Mouse (Mus musculus): ENCODE data around the gene Cxcl17. TPM values are rescaled to one million over a fixed set of nuclear protein-coding genes. Genes with fewer than 3 reads are reported as not detected.
"Not testable (repeated sequence)": the region's sequence is repeated elsewhere in the genome, so short reads cannot be mapped to it uniquely, and the experiment has no call there.

The Cxcl17 gene
- polyA plus RNA-seq, 1 experiment from 2014 or later: 0.28 TPM

DNA sequence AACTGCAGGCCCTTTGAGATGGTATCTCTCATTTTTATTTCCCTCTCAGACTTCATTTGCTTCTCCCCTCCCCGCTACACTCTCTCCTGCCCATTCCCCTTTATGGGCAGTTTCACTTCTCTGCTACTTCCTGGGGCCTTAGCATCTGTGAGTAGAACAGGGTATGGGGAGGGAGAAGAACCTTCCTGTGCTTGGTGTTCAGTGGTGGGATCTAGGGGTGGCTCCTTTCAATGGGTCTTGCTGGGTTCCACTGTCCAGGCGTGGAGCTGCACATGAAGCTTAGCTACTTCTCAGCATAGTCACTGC, 22.8 kb upstream of the Cxcl17 start:
- Histone ChIP-seq H3K27me3 (no peaks in the 10 kb centered on the region), H3K4me3 (no peak overlapping the region), H3K9me3 (replicated peaks) (no peaks in the 10 kb centered on the region), H3K27ac (no peak overlapping the region; the same call in 1 of the 2 replicates), H3K9ac (no peak overlapping the region), H3K36me3 (no peaks in the 10 kb centered on the region), H3K4me1 (replicated peaks) (0 out of 2 replicates have a peak, but pooled peaks cover 4% of the 10 kb centered on the region), H3K4me2 (no peak overlapping the region)
- ATAC-seq (replicated peaks; ENCODE audit: insufficient number of reproducible peaks, insufficient read depth, low FRiP score, low read depth): no peak
- WGBS: 70% methylated on average over 2 of the region's 2 CpGs

DNA sequence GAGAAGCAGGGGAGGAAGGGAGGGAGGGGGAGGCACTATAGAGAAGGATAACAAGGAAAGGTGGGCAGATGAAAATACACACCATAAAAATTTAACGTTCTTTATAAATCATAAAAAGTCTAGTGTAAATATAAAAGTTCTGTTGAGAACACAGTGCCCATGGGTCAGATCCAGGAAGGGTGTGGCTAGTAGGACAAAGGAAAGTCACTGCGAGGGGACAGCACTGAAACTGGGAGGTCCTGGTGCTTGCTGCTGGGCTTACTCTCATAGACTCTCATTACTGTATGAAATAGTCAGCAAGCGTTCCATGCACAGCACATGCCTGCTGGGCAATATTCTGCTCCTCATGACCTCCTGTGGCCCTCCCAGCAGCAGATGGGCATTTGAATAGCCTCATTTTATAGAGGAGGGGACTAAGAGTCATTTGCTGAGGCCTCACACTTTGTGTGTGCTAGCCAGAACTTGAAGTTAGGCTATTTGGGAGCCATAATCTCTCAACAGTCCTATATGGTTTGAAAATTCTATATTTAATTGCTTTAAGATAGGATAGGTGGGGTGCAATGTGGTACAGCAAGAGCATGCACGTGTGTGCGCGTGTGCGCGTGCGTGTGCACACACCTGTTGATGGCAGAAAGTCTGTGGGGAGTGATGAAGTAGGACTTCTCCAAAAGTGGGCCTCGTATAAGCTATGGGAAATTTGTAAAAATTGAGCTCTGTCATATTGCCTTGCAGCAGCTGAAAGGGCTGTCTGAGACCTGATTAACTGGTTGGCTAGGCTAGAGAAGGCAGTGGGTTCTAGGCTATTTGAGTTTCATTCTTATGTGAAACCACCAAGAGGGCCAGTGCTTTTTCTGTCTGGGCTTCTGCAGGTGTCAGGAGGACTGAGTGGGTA, 22.2 kb upstream of the Cxcl17 start:
- no peak for ATAC-seq (replicated peaks; ENCODE audit: insufficient number of reproducible peaks, insufficient read depth, low FRiP score, low read depth)
- Histone ChIP-seq H3K9ac (no peak overlapping the region), H3K4me2 (no peak overlapping the region), H3K36me3 (no peaks in the 10 kb centered on the region), H3K4me3 (no peak overlapping the region), H3K27ac (no peak overlapping the region), H3K4me1 (replicated peaks) (0 out of 2 replicates have a peak, but pooled peaks cover 4% of the 10 kb centered on the region), H3K9me3 (replicated peaks) (no peaks in the 10 kb centered on the region), H3K27me3 (no peaks in the 10 kb centered on the region)
- WGBS: 83% methylated on average over 10 of the region's 10 CpGs

DNA sequence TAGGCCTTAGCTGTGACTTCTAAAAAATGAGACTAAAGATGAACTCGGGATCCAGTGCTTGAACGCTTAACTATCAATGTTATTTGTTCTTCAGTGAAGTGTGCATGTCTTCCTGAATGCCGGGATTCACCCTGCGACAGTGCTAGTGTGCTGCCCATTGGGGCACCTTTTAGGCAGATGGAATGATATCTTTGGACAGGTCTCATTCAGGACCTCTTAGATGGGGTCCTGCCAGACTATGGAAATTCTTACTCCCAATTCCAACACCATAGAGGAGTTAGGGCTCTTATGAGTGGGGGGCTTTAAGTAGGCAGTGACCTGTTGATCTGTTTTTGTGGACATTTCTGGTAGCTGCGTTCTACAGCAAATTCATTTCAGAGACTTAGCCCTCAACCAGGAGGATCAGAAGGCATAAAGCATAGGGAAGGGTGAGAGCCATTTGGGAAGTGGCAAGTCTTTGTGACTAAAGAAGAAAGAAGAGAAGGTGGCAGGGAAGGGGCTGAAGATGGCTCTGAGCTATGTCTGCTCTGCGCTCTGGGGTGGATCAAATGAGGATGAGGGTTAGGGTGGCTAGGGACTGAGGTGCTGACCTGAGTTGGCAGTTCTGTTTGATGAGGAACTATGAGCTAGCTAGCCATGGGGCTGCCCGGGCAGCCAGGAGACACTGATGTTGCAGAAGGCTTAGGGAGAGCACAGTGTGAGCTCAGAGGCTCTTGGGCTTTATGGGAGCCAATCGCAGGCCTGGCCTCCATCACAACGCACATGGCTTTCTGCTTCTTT, 21.3 kb upstream of the Cxcl17 start:
- H3K27me3 ChIP-seq: no peaks in the 10 kb centered on the region
- H3K9me3 ChIP-seq (replicated peaks): no peaks in the 10 kb centered on the region
- no peak for ATAC-seq (replicated peaks; ENCODE audit: insufficient number of reproducible peaks, insufficient read depth, low FRiP score, low read depth)
- no peaks in the 10 kb centered on the region for H3K36me3 ChIP-seq
- WGBS: 84% methylated on average over 9 of the region's 9 CpGs
- 0 out of 2 replicates have a peak, but pooled peaks cover 4% of the 10 kb centered on the region for H3K4me1 ChIP-seq (replicated peaks)
- H3K9ac ChIP-seq: no peak overlapping the region
- peak overlapping the region; percentile 26 for H3K27ac ChIP-seq
- no peak overlapping the region for H3K4me2 ChIP-seq
- H3K4me3 ChIP-seq: no peak overlapping the region

DNA sequence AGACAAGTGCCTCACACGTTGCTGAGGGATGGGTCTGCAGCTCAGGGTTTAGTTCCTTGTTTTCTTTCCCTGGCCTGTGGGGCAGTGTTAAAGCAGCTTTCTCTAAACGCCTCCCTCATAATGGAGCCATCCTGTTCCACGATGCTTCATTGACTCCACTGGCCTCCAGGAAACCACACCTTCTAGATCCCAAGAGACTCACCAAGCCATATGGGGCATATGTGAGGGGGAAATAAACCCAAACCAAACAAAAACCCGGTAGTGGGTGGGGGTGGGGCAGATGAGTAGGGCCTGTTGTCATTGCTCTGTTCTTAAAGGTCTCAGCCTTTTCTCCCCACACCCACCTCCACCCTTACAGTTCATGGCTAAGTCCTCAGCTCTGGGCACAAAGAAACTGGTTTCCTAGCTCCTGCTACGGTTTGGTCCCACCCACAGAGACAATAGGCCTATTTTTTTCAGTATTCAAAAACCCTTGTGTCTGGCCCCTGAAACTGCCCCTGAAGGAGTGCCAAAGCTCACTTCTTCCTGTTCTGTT, 20.4 kb upstream of the Cxcl17 start:
- H3K27me3 ChIP-seq: no peaks in the 10 kb centered on the region
- peak; percentile 50 for ATAC-seq (replicated peaks; ENCODE audit: insufficient number of reproducible peaks, insufficient read depth, low FRiP score, low read depth)
- no peak overlapping the region for H3K4me3 ChIP-seq
- no peak overlapping the region for H3K4me2 ChIP-seq
- 21% methylated on average over 5 of the region's 5 CpGs for WGBS
- H3K4me1 ChIP-seq (replicated peaks): 0 out of 2 replicates have a peak, but pooled peaks cover 4% of the 10 kb centered on the region
- no peaks in the 10 kb centered on the region for H3K36me3 ChIP-seq
- H3K9me3 ChIP-seq (replicated peaks): no peaks in the 10 kb centered on the region
- no peak overlapping the region for H3K9ac ChIP-seq
- peak overlapping the region; percentile 56 for H3K27ac ChIP-seq

DNA sequence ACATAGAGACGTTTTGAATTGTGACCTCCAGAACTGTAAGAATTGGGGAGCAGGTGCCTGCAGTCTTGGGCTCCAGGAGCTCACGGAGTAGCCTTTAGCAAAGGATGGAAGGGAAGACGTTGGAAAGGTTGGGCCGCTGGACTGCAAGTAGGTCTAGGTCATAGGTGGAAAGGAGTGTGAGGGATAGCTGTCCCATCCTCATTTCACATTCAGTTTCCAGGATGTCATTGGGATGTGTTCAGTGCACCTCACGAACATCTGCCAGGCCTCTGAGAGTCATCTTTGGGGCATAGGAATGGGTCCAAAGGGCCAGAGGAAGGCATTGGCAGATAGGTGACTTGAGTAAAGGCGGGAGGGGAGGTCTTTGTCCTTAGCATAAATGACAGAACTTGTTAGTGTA, 19.7 kb upstream of the Cxcl17 start:
- H3K9me3 ChIP-seq (replicated peaks): no peaks in the 10 kb centered on the region
- ATAC-seq (replicated peaks; ENCODE audit: insufficient number of reproducible peaks, insufficient read depth, low FRiP score, low read depth): no peak
- no peak overlapping the region for H3K4me2 ChIP-seq
- H3K9ac ChIP-seq: no peak overlapping the region
- no peak overlapping the region for H3K4me3 ChIP-seq
- H3K27ac ChIP-seq: peak overlapping the region; percentile 56; the same call in 1 of the 2 replicates
- 0 out of 2 replicates have a peak, but pooled peaks cover 4% of the 10 kb centered on the region for H3K4me1 ChIP-seq (replicated peaks)
- no peaks in the 10 kb centered on the region for H3K36me3 ChIP-seq
- H3K27me3 ChIP-seq: no peaks in the 10 kb centered on the region
- WGBS: 84% methylated on average over 6 of the region's 6 CpGs

DNA sequence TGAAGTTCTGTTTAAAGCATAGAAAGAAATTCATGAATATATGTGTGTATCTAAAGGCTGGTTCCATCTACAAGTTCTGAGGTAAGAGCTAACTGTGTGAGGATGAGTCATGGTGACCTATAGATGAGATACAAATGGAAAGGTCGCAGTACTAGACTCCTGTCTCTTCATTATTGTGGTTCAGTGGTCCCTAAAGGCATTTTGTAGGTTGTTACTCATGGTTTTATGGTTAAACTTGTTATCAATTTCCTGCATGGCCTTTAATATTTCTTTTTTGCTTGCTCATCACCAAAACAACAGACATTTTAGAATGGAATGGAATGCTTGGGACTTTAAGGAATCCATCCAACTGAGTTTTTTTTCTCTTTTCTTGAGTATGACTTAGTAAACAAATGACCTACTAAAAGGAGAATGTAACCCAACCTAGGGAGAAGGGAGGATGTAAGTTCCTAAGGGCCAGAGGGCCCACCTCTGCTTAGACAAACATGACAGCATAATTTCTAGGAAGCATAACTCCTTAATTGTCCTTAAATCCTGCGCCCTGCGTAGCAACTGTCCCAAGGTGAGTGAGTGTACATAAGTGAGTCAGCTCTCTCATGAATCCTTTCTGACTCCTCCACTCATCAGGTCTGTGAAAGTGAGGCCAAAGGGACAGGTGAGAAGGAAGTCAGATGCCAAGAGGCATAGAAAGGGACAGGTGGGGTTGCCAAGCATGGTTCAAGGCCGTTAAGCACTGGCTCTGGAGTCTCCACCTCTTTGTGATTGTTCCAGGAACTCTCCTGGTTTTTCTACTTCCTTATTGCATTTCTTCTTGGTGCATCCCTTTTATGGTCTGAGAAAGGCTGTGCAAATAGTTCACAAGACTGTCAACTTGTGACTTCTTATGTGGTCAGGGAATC, 17.4 kb upstream of the Cxcl17 start:
- 71% methylated on average over 4 of the region's 4 CpGs for WGBS

DNA sequence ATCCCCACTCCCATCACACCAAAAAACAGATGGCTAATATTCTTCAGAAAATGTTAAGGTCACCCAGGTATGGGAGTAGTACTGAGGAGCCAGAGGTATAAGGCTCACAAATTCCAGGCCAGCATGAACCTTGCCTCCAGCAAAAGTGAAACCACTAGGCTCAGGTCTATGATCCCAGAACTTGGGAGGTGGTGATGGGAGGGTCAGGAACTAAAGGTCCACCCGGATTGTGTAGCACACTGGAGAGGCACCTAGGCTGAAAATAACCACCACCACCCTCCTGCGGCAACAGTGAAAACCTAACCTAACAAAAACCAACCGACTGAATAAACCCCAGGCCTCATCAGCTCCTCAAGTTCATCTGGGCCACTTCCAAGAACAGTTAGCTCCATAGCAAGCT, 15.6 kb upstream of the Cxcl17 start:
- H3K9me3 ChIP-seq (replicated peaks): no peaks in the 10 kb centered on the region
- no peak for ATAC-seq (replicated peaks; ENCODE audit: insufficient number of reproducible peaks, insufficient read depth, low FRiP score, low read depth)
- 80% methylated on average over 3 of the region's 3 CpGs for WGBS

More for the DNA sequence above, 17.4 kb upstream of the Cxcl17 start:
- ATAC-seq (replicated peaks; ENCODE audit: insufficient number of reproducible peaks, insufficient read depth, low FRiP score, low read depth): no peak
- Histone ChIP-seq H3K27me3 (no peaks in the 10 kb centered on the region), H3K4me2 (no peak overlapping the region), H3K4me3 (no peak overlapping the region), H3K27ac (no peak overlapping the region), H3K9ac (no peak overlapping the region), H3K36me3 (no peaks in the 10 kb centered on the region), H3K9me3 (replicated peaks) (no peaks in the 10 kb centered on the region), H3K4me1 (replicated peaks) (0 out of 2 replicates have a peak, but pooled peaks cover 4% of the 10 kb centered on the region)

DNA sequence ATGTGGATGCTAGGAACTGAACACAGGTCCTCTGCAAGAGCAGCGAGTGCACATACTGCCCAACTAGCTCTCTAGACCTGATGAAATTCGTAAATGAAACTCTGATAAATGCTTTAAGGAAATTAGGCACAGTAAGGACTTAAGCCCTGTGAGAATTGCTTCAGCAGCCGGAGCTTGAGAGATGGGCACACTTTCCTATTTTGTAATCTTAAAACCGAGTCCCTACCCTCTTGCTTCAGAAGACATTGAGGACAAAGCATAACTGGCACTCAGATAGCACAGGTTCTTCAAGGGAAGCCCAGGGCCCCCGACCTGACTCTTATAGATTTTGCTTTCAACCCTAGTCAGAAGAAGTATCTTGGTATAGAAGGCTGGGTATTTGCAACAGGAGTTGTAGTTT, 14.5 kb upstream of the Cxcl17 start:
- 70% methylated on average over 5 of the region's 5 CpGs for WGBS
- H3K4me2 ChIP-seq: no peak overlapping the region
- H3K27ac ChIP-seq: no peak overlapping the region
- no peaks in the 10 kb centered on the region for H3K9me3 ChIP-seq (replicated peaks)
- H3K27me3 ChIP-seq: peaks cover 20% of the 10 kb centered on the region
- no peaks in the 10 kb centered on the region for H3K4me1 ChIP-seq (replicated peaks)
- ATAC-seq (replicated peaks; ENCODE audit: insufficient number of reproducible peaks, insufficient read depth, low FRiP score, low read depth): no peak
- H3K9ac ChIP-seq: no peak overlapping the region
- H3K36me3 ChIP-seq: no peaks in the 10 kb centered on the region
- no peak overlapping the region for H3K4me3 ChIP-seq

More for the DNA sequence above, 15.6 kb upstream of the Cxcl17 start:
- H3K27ac ChIP-seq: no peak overlapping the region
- no peak overlapping the region for H3K4me3 ChIP-seq
- no peak overlapping the region for H3K9ac ChIP-seq
- H3K27me3 ChIP-seq: peaks cover 9% of the 10 kb centered on the region; the same call in 1 of the 2 replicates
- no peak overlapping the region for H3K4me2 ChIP-seq
- H3K4me1 ChIP-seq (replicated peaks): 0 out of 2 replicates have a peak, but pooled peaks cover 4% of the 10 kb centered on the region
- H3K36me3 ChIP-seq: no peaks in the 10 kb centered on the region

DNA sequence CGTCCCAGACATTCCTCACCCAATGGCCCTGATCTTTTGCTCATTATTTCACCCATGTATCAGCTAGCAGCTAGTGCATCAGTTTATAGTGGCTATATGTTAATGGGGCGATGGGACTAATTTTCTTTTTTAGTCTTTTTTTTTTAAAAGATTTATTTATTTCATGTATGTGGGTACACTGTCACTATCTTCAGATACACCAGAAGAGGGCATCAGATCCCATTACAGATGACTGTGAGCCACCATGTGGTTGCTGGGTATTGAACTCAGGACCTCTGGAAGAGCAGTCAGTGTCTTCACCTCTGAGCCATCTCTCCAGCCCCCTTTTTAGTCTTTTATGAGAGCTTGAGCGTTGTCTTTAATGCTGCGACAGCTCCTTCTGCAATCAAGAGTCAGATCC, 13.7 kb upstream of the Cxcl17 start:
- not testable (repeated sequence) for H3K9ac ChIP-seq; H3K27ac ChIP-seq; H3K4me1 ChIP-seq (replicated peaks); H3K9me3 ChIP-seq (replicated peaks); ATAC-seq (replicated peaks; ENCODE audit: insufficient number of reproducible peaks, insufficient read depth, low FRiP score, low read depth); H3K36me3 ChIP-seq; H3K4me2 ChIP-seq; H3K4me3 ChIP-seq
- WGBS: 80% methylated on average over 4 of the region's 4 CpGs
- H3K27me3 ChIP-seq: peaks cover 27% of the 10 kb centered on the region

DNA sequence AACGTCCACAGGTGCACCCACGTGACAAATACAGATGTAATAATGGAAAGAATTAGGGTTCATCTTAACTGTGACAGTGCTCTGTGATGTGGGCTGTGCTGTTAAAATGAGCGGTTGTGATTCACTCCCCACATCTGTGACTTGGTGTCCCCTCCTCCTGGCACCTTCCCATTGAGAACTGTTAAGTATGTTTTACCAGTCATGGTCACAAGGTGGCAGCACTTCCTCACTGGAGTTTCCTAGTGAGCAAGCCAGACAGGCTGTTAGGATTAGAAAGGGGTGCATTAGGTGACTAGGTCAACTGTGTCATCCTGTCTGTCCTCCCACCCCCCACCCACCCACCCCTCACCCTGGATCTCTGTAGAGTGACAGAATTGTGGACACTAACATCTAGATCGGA, 11.7 kb upstream of the Cxcl17 start:
- no peak overlapping the region for H3K4me2 ChIP-seq
- no peaks in the 10 kb centered on the region for H3K36me3 ChIP-seq
- H3K9me3 ChIP-seq (replicated peaks): no peaks in the 10 kb centered on the region
- H3K9ac ChIP-seq: no peak overlapping the region
- H3K27ac ChIP-seq: no peak overlapping the region
- H3K4me1 ChIP-seq (replicated peaks): no peaks in the 10 kb centered on the region
- ATAC-seq (replicated peaks; ENCODE audit: insufficient number of reproducible peaks, insufficient read depth, low FRiP score, low read depth): no peak; the same call in 1 of the 2 replicates
- H3K27me3 ChIP-seq: peaks cover 27% of the 10 kb centered on the region
- WGBS: 38% methylated on average over 4 of the region's 4 CpGs
- H3K4me3 ChIP-seq: no peak overlapping the region

Measured in heart, embryonic 15.5 days (tissue).